Mouse (Mus musculus): ENCODE measurements around the gene Pcdh9. TPM values are rescaled to one million over a fixed set of nuclear protein-coding genes. Genes with fewer than 3 reads are reported as not detected.

Pcdh9 gene
- polyA plus RNA-seq, 1 experiment from 2014 or later: 99.2 TPM

GRCm38 (mm10) chr14:93762855-93763254 is 127.6 kb downstream of the Pcdh9 start:
- Histone ChIP-seq H3K4me2 (no peak overlapping the region), H3K27ac (no peak overlapping the region), H3K4me1 (no peaks in the 10 kb centered on the region), H3K27me3 (no peaks in the 10 kb centered on the region), H3K36me3 (ENCODE audit: poor library complexity, severe bottlenecking) (no peaks in the 10 kb centered on the region), H3K9me3 (replicated peaks) (no peaks in the 10 kb centered on the region), H3K4me3 (no peak overlapping the region), H3K9ac (no peak overlapping the region)
- no peak for ATAC-seq
- WGBS: 91% methylated on average over 2 of the region's 2 CpGs

- no peak for ATAC-seq
- no peaks in the 10 kb centered on the region for H3K4me1 ChIP-seq
- H3K4me2 ChIP-seq: no peak overlapping the region
- H3K4me3 ChIP-seq: no peak overlapping the region
- H3K27ac ChIP-seq: no peak overlapping the region
- H3K27me3 ChIP-seq: no peaks in the 10 kb centered on the region
- no peak overlapping the region for H3K9ac ChIP-seq
- H3K9me3 ChIP-seq (replicated peaks): no peaks in the 10 kb centered on the region
- no peaks in the 10 kb centered on the region for H3K36me3 ChIP-seq (ENCODE audit: poor library complexity, severe bottlenecking)
- 81% methylated on average over 10 of the region's 10 CpGs for WGBS
These were observed 156.3 kb downstream of the Pcdh9 start for GRCm38 (mm10) chr14:93734077-93734673.

DNA sequence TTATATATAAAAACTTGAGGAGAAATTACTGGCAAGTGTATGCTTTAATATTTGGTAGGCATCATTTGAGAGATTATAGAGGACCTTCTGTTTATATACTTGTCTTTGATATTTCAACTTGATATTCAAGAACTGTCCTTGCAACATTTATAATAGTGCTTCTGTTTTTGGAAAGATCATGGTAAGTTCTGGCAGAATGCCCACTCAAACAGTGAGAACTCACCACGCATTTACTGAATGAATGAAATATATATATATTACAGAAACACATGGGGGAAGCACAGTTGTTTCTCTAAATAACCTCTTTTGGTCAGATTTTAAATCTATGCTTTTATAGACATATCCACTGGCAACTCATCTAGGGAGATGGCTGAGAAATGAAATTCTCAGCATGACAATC is 164.7 kb downstream of the Pcdh9 start:
- no peak overlapping the region for H3K9ac ChIP-seq
- no peaks in the 10 kb centered on the region for H3K36me3 ChIP-seq (ENCODE audit: poor library complexity, severe bottlenecking)
- WGBS: 71% methylated on average over 1 of the region's 1 CpGs
- H3K9me3 ChIP-seq (replicated peaks): no peaks in the 10 kb centered on the region
- no peak overlapping the region for H3K4me2 ChIP-seq
- H3K27me3 ChIP-seq: no peaks in the 10 kb centered on the region
- no peak for ATAC-seq
- no peak overlapping the region for H3K27ac ChIP-seq
- no peak overlapping the region for H3K4me3 ChIP-seq
- H3K4me1 ChIP-seq: no peaks in the 10 kb centered on the region

DNA sequence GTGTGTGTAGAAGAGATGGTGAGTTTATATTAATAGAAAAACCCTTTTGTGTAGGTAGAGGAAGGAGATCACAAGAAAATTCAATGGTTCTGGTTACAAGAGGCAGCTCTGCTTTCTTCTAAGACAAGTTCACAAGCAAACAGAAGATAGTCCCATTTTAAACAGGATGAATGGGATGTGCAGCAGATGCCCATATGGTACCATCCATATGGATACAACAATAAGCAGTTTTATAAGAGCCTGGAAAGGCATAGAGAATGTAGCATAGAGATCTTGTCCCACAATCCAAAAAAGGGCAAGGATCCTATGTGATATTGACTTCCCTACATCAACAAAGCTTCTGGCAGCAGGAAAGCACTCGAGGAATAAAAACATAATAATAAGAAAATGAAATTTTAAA is 171.3 kb downstream of the Pcdh9 start:
- Histone ChIP-seq H3K9me3 (replicated peaks) (no peaks in the 10 kb centered on the region), H3K27me3 (no peaks in the 10 kb centered on the region), H3K4me3 (no peak overlapping the region), H3K27ac (no peak overlapping the region), H3K36me3 (ENCODE audit: poor library complexity, severe bottlenecking) (no peaks in the 10 kb centered on the region), H3K4me2 (no peak overlapping the region), H3K4me1 (no peaks in the 10 kb centered on the region), H3K9ac (no peak overlapping the region)
- 77% methylated on average over 1 of the region's 1 CpGs for WGBS
- ATAC-seq: no peak

GRCm38 (mm10) chr14:93713250-93713935 is 177.1 kb downstream of the Pcdh9 start:
- Histone ChIP-seq H3K4me1 (no peaks in the 10 kb centered on the region), H3K4me3 (no peak overlapping the region), H3K9ac (no peak overlapping the region), H3K4me2 (no peak overlapping the region), H3K36me3 (ENCODE audit: poor library complexity, severe bottlenecking) (no peaks in the 10 kb centered on the region), H3K9me3 (replicated peaks) (no peaks in the 10 kb centered on the region), H3K27ac (peak overlapping the region; percentile 15; the same call in 1 of the 2 replicates), H3K27me3 (no peaks in the 10 kb centered on the region)
- ATAC-seq: peak; percentile 51; the same call in 1 of the 2 replicates
- 74% methylated on average over 12 of the region's 12 CpGs for WGBS

GRCm38 (mm10) chr14:93708651-93709050 is 181.8 kb downstream of the Pcdh9 start:
- H3K27ac ChIP-seq: no peak overlapping the region
- H3K36me3 ChIP-seq (ENCODE audit: poor library complexity, severe bottlenecking): no peaks in the 10 kb centered on the region
- no peak overlapping the region for H3K4me2 ChIP-seq
- no peak for ATAC-seq
- H3K9me3 ChIP-seq (replicated peaks): no peaks in the 10 kb centered on the region
- no peak overlapping the region for H3K9ac ChIP-seq
- WGBS: 73% methylated on average over 3 of the region's 3 CpGs
- no peaks in the 10 kb centered on the region for H3K4me1 ChIP-seq
- no peaks in the 10 kb centered on the region for H3K27me3 ChIP-seq
- no peak overlapping the region for H3K4me3 ChIP-seq

GRCm38 (mm10) chr14:93701385-93702101 is 188.9 kb downstream of the Pcdh9 start:
- peak overlapping the region; percentile 50 for H3K9ac ChIP-seq
- H3K27me3 ChIP-seq: no peaks in the 10 kb centered on the region
- H3K4me2 ChIP-seq: peak overlapping the region; percentile 52
- H3K27ac ChIP-seq: peak overlapping the region; percentile 31; the same call in 1 of the 2 replicates
- H3K4me3 ChIP-seq: peak overlapping the region; percentile 15; the same call in 1 of the 2 replicates
- H3K4me1 ChIP-seq: peaks cover 17% of the 10 kb centered on the region; the same call in 1 of the 2 replicates
- no peaks in the 10 kb centered on the region for H3K9me3 ChIP-seq (replicated peaks)
- H3K36me3 ChIP-seq (ENCODE audit: poor library complexity, severe bottlenecking): no peaks in the 10 kb centered on the region
- peak; percentile 43; the same call in 1 of the 2 replicates for ATAC-seq
- 23% methylated on average over 12 of the region's 12 CpGs for WGBS

GRCm38 (mm10) chr14:93700916-93701315 is 189.6 kb downstream of the Pcdh9 start:
- Histone ChIP-seq H3K4me1 (peaks cover 17% of the 10 kb centered on the region; the same call in 1 of the 2 replicates), H3K4me2 (peak overlapping the region; percentile 52), H3K9ac (no peak overlapping the region), H3K4me3 (no peak overlapping the region), H3K27ac (no peak overlapping the region), H3K9me3 (replicated peaks) (no peaks in the 10 kb centered on the region), H3K27me3 (no peaks in the 10 kb centered on the region), H3K36me3 (ENCODE audit: poor library complexity, severe bottlenecking) (no peaks in the 10 kb centered on the region)
- ATAC-seq: no peak
- 81% methylated on average over 1 of the region's 1 CpGs for WGBS

DNA sequence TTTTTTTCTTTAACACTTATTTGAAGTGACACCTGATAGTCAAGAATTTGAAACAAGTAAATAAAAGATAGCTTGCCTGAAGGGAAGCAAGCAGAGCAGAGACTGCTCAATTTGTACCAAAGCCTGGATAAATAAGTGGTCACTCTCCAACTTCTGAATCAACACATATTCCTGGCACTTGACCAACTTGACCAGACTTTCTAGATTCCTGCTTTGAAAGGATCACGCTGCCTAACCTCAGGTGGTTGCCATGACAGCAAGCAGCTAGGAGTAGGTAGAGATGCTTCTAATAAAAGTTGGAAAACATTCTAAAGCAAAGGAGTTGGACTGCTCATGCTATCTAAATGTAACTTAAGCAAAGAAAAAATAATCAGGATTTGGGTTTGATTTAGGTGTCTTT is 205.8 kb downstream of the Pcdh9 start:
- WGBS: 61% methylated on average over 1 of the region's 1 CpGs
- ATAC-seq: no peak
- Histone ChIP-seq H3K36me3 (ENCODE audit: poor library complexity, severe bottlenecking) (no peaks in the 10 kb centered on the region), H3K9me3 (replicated peaks) (peaks cover 6% of the 10 kb centered on the region), H3K27me3 (no peaks in the 10 kb centered on the region), H3K4me2 (no peak overlapping the region), H3K4me3 (no peak overlapping the region), H3K27ac (no peak overlapping the region), H3K4me1 (no peaks in the 10 kb centered on the region), H3K9ac (no peak overlapping the region)

GRCm38 (mm10) chr14:93675273-93676068 is 215.0 kb downstream of the Pcdh9 start:
- 0 out of 2 replicates have a peak, but pooled peaks have one; percentile 53 for ATAC-seq
- Histone ChIP-seq H3K27ac (no peak overlapping the region), H3K4me2 (no peak overlapping the region), H3K9ac (no peak overlapping the region), H3K27me3 (no peaks in the 10 kb centered on the region), H3K4me3 (no peak overlapping the region), H3K4me1 (no peaks in the 10 kb centered on the region), H3K9me3 (replicated peaks) (peaks cover 14% of the 10 kb centered on the region), H3K36me3 (ENCODE audit: poor library complexity, severe bottlenecking) (no peaks in the 10 kb centered on the region)
- WGBS: 88% methylated on average over 5 of the region's 5 CpGs

DNA sequence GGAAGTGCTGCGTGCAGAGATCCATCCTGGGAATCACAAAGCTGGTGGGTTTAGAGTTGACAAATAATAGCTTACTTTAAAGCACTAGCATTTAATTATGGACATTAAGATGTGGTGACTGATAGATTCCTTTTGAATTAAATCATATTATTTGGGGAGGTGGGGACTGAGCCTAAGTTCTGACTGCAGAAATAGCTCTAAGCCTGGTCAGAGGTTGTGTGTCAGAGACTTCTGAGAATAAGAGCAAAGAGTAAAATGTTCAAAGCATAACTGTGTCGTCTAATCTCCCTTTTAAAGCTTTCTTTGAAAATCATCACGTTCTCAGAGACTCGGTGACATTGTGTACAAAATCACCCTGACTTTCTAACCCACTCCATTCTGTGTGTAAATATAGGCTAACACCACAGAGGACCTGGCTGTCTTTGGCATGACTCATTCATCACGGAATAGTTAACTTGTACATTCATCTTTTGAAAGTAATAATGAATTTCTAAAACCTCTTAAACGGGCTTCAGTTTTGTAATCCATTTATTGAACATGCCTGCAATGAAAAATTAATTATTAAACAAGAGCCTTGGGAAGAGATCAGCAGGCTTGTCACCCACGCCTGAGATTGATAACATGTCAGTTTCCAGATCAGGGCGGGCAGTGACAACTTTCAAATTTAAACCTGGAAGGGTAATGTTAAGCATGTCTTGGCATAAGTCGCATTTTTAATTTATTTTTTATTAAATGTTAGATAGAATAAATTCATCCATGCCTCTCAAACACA is 236.3 kb downstream of the Pcdh9 start:
- H3K9me3 ChIP-seq (replicated peaks): no peaks in the 10 kb centered on the region
- no peak for ATAC-seq
- H3K9ac ChIP-seq: no peak overlapping the region
- no peaks in the 10 kb centered on the region for H3K36me3 ChIP-seq (ENCODE audit: poor library complexity, severe bottlenecking)
- H3K4me2 ChIP-seq: no peak overlapping the region
- WGBS: 72% methylated on average over 9 of the region's 9 CpGs
- no peak overlapping the region for H3K27ac ChIP-seq
- H3K4me1 ChIP-seq: no peaks in the 10 kb centered on the region
- no peaks in the 10 kb centered on the region for H3K27me3 ChIP-seq
- no peak overlapping the region for H3K4me3 ChIP-seq
